Mouse (Mus musculus) hematopoietic stem cell, adult 5-6 weeks (primary cell): ENCODE measurements at regions not wholly inside any gene's neighbourhood (a gene's known extent, or its start where the extent isn't known, plus 50 kb on each side); places are given as distances from the start of the nearest gene placed in this dataset.
A peak's percentile ranks its signal among the peaks of the same experiment; 100 is the strongest.

Experiments used
- ATAC-seq, 2 experiments: fragments of 125-278 bp in 1 of 2; replicated peaks in 1 of 2; 2 replicates each; pipeline ENCODE4 v1.8.0; 2016 to 2017; ENCODE audit warnings: inconsistent platforms in 2 of 2, mild to moderate bottlenecking in 2 of 2, moderate number of reproducible peaks in 2 of 2, low read depth in 1 of 2, moderate TSS enrichment in 1 of 2; ENCODE audit not compliant: low FRiP score in 2 of 2, poor library complexity in 2 of 2, severe bottlenecking in 2 of 2, insufficient read depth in 1 of 2, low TSS enrichment in 1 of 2

GRCm38 (mm10) chr7:135860741-135861408, 144.7 kb upstream of the Mki67 start:
- no peak for ATAC-seq

GRCm38 (mm10) chr7:135861409-135861805, 145.2 kb upstream of the Mki67 start:
- ATAC-seq: no peak

- ATAC-seq: no peak
These were observed 147.6 kb upstream of the Mki67 start for GRCm38 (mm10) chr7:135863581-135864426.

- ATAC-seq: 0 out of 4 replicates have a peak, but pooled peaks of 1 of the 2 experiments have one; percentile 36
These were observed 154.8 kb upstream of the Mki67 start for GRCm38 (mm10) chr7:135870981-135871380.

GRCm38 (mm10) chr7:135877091-135877874, 161.1 kb upstream of the Mki67 start:
- ATAC-seq: no peak

GRCm38 (mm10) chr7:135878750-135879149, 162.6 kb upstream of the Mki67 start:
- no peak for ATAC-seq

GRCm38 (mm10) chr7:135880446-135880845, 164.3 kb upstream of the Mki67 start:
- ATAC-seq: no peak

- no peak for ATAC-seq
These were observed 166.1 kb upstream of the Mki67 start for GRCm38 (mm10) chr7:135882306-135882705.

GRCm38 (mm10) chr7:135888598-135888997, 172.4 kb upstream of the Mki67 start:
- ATAC-seq: no peak

GRCm38 (mm10) chr7:135889016-135889726, 173.0 kb upstream of the Mki67 start:
- peak; percentile 62 to 76; a peak in 3 of 4 replicates for ATAC-seq

GRCm38 (mm10) chr7:135898876-135899275, 182.7 kb upstream of the Mki67 start:
- no peak for ATAC-seq

GRCm38 (mm10) chr7:135899765-135900164, 183.6 kb upstream of the Mki67 start:
- ATAC-seq: no peak

GRCm38 (mm10) chr7:135900861-135901321, 184.7 kb upstream of the Mki67 start:
- no peak for ATAC-seq

GRCm38 (mm10) chr7:135902106-135903055, 186.2 kb upstream of the Mki67 start:
- no peak for ATAC-seq

GRCm38 (mm10) chr7:135911376-135911775, 195.2 kb upstream of the Mki67 start:
- no peak for ATAC-seq

- ATAC-seq: peak; percentile 96 to 97
These were observed 197.9 kb upstream of the Mki67 start for GRCm38 (mm10) chr7:135913923-135914634.
